Mouse (Mus musculus) lung, adult 2 months (tissue): ENCODE measurements around the gene Ccdc69.

Experiments
- CTCF ChIP-seq: fragments of 200-500 bp; IDR thresholded peaks from 2 replicates; pipeline ENCODE4 v1.5.1; 2011; ENCODE audit warnings: mild to moderate bottlenecking, low read length, control low read depth; ENCODE audit not compliant: insufficient read depth
- POLR2A ChIP-seq: fragments of 200-500 bp; IDR thresholded peaks from 2 replicates; pipeline ENCODE4 v1.6.1; 2011; ENCODE audit warnings: low read depth, mild to moderate bottlenecking, control low read depth, low read length, borderline replicate concordance; ENCODE audit errors: extremely low read depth

GRCm38 (mm10) chr11:55114291-55114690 is 36.4 kb upstream of the Ccdc69 start:
- TF ChIP-seq CTCF (no peak), POLR2A (no peak)
